ENCODE assay signal across 9 mouse cellular contexts in genomic region chr6:72667021-72667420, GRCm38 (mm10). TPM values are rescaled to one million over a fixed set of nuclear protein-coding genes. Genes with fewer than 3 reads are reported as not detected.
DNase-seq lines count a peak whose midpoint lies in the region; ATAC-seq and TF ChIP-seq lines count a peak whose summit lies in the region.
"Had no signal": no experiment of that assay in that cellular context is flagged by ENCODE, and none has a peak within 500 bp of the region (broad histone marks: within the 10 kb centered on the region; RNA-seq: fewer than 3 reads in every experiment).

No protein-coding gene starts in this region.

- CTCF ChIA-PET in Patski (lab: Charles Lee) = interaction anchor here (0.9 to 3.7 kb wide), 17 partner anchors 9 to 484 kb away, joined by 3 to 31 read pairs (median 4); partner anchors contain the start of gene Tcf7l1

- H3K4me1 ChIP-seq in heart, adult 2 months (ENCODE audit: control insufficient read depth, insufficient read depth, low read length) = peaks cover 26% of the 10 kb centered on the region

- no peak overlapping the region for H3K4me3 ChIP-seq in heart, adult 2 months
- H3K4me3 ChIP-seq: liver, embryonic 15.5 days had no signal

- POLR2A ChIA-PET in Patski (lab: Charles Lee) = no interaction called here

- TF ChIP-seq EP300 in heart, adult 2 months (IDR thresholded peaks at IDR 0.05; ENCODE audit: insufficient read depth, low read depth, low read length) = 0 out of 2 replicates have a peak, but pooled peaks have one; percentile 47

- no peak for TF ChIP-seq POLR2A in heart, adult 2 months (IDR thresholded peaks at IDR 0.05; ENCODE audit: insufficient read depth, low read depth, low read length)

- 44% methylated on average over 4 of the region's 4 CpGs for WGBS in heart, adult 2 months

- no peak overlapping the region for H3K27ac ChIP-seq in heart, adult 2 months
- H3K27ac ChIP-seq: liver, embryonic 15.5 days had no signal

- no peaks in the 10 kb centered on the region for H3K27me3 ChIP-seq in heart, adult 2 months (ENCODE audit: control insufficient read depth, insufficient read depth, low read length)
- H3K27me3 ChIP-seq in Patski = no peaks in the 10 kb centered on the region
- H3K27me3 ChIP-seq: liver, embryonic 15.5 days had no signal

- peak; percentile 68 to 81 for DNase-seq in heart, adult 2 months
- DNase-seq in heart, postnatal 25 days (ENCODE audit: low spot score) = no peak
- DNase-seq in 3T3-L1 (ENCODE audit: low read depth, low spot score) (peak; percentile 85), Patski (ENCODE audit: low read depth, low spot score) (no peak)
- DNase-seq in embryo, embryonic 11 days = peak; percentile 63
- peak; percentile 89 for DNase-seq in kidney, postnatal 10 days
- DNase-seq in lung, postnatal 4 days = peak; percentile 52 to 82
- DNase-seq in urinary bladder, postnatal 36 days (ENCODE audit: low spot score in 2 of 2) = peak; percentile 65 to 74

- no peaks in the 10 kb centered on the region for H3K79me2 ChIP-seq in heart, adult 2 months (replicated peaks; ENCODE audit: control insufficient read depth, insufficient read depth, low read length)

- in situ Hi-C loops in Patski (cut with MboI; ENCODE audit: low pct_unique_long_range_greater_than_20kb) = loop anchor here (10.0 kb wide), 1 partner anchor 118 kb away; the partner anchor contains the start of gene Tcf7l1

- ATAC-seq in Patski = no peak

- no peaks in the 10 kb centered on the region for H3K36me3 ChIP-seq in heart, adult 2 months (ENCODE audit: control insufficient read depth, insufficient read depth, low read length)
- H3K36me3 ChIP-seq: liver, embryonic 15.5 days had no signal

- intact Hi-C loops in heart, adult 2 months (cut with DNase I) = loop anchor here (1.0 to 5.0 kb wide), 2 partner anchors 20 to 35 kb away; no protein-coding TSS in a partner anchor
- intact Hi-C loops in heart, postnatal 25 days (cut with DNase I) = loop anchor here (1.0 to 5.0 kb wide), 2 partner anchors 20 to 65 kb away; no protein-coding TSS in a partner anchor

- TF ChIP-seq CTCF in heart, adult 2 months (IDR thresholded peaks at IDR 0.05) = peak; percentile 94
- TF ChIP-seq CTCF in Patski (IDR thresholded peaks at IDR 0.05) = peak; percentile 88

- H3K9ac ChIP-seq in heart, adult 2 months (ENCODE audit: low read depth, low read length) = no peak overlapping the region
- H3K9ac ChIP-seq: liver, embryonic 15.5 days had no signal

RNA-seq across cellular contexts. Expression of gene Tgoln1, which starts 50.2 kb away (rescaled TPM):
- 10 to 100 TPM; 60.1 to 68.0 TPM for total RNA-seq in heart, adult 2 months (2021)
- polyA plus RNA-seq in heart, adult 2 months (2012; rRNA removed) = 29.0 and 55.7 TPM in 2 replicates
- total RNA-seq in heart, postnatal 25 days (2021) = 10 to 100 TPM; 46.3 to 50.5 TPM
- 119 TPM for polyA plus RNA-seq in Patski (2021)

Comparison
In these comparisons a context has a peak if more than half of its experiments do, and no peak if none do; other contexts are left out.
1. DNase-seq: peak in heart, adult 2 months (2 of 2), 3T3-L1 (single experiment), embryo, embryonic 11 days (single experiment), kidney, postnatal 10 days (single experiment), lung, postnatal 4 days (2 of 2) and urinary bladder, postnatal 36 days (2 of 2); none in heart, postnatal 25 days (single experiment) and Patski (single experiment).